Mouse (Mus musculus): ENCODE results near the gene Erc2.

The Erc2 gene

GRCm38 (mm10) chr14:27927369-27927768, 305.1 kb downstream of the Erc2 start:
- in situ Hi-C loops (cut with MseI, MboI), result no loop called here

GRCm38 (mm10) chr14:27933533-27933932, 311.3 kb downstream of the Erc2 start:
- in situ Hi-C loops (cut with MseI, MboI), result no loop called here

- in situ Hi-C loops (cut with MseI, MboI), result no loop called here
Measured at GRCm38 (mm10) chr14:27935714-27936113, 313.5 kb downstream of the Erc2 start.

- in situ Hi-C loops (cut with MseI, MboI), result no loop called here
Measured at GRCm38 (mm10) chr14:27937922-27938321, 315.7 kb downstream of the Erc2 start.

- in situ Hi-C loops (cut with MseI, MboI), result no loop called here
Measured at GRCm38 (mm10) chr14:27945276-27945675, 323.0 kb downstream of the Erc2 start.

GRCm38 (mm10) chr14:27946211-27946610, 324.0 kb downstream of the Erc2 start:
- in situ Hi-C loops (cut with MseI, MboI), result no loop called here

- in situ Hi-C loops (cut with MseI, MboI), result no loop called here
Measured at GRCm38 (mm10) chr14:27948391-27948790, 326.2 kb downstream of the Erc2 start.

GRCm38 (mm10) chr14:27953814-27954213, 331.6 kb downstream of the Erc2 start:
- in situ Hi-C loops (cut with MseI, MboI), result no loop called here

GRCm38 (mm10) chr14:27956801-27957200, 334.6 kb downstream of the Erc2 start:
- in situ Hi-C loops (cut with MseI, MboI), result no loop called here

GRCm38 (mm10) chr14:27973701-27974100, 351.5 kb downstream of the Erc2 start:
- in situ Hi-C loops (cut with MseI, MboI), result no loop called here

GRCm38 (mm10) chr14:27975661-27976060, 353.4 kb downstream of the Erc2 start:
- in situ Hi-C loops (cut with MseI, MboI), result no loop called here

GRCm38 (mm10) chr14:27984758-27985157, 362.5 kb downstream of the Erc2 start:
- in situ Hi-C loops (cut with MseI, MboI), result no loop called here

GRCm38 (mm10) chr14:27985201-27985600, 363.0 kb downstream of the Erc2 start:
- in situ Hi-C loops (cut with MseI, MboI), result no loop called here

GRCm38 (mm10) chr14:27987422-27987821, 365.2 kb downstream of the Erc2 start:
- in situ Hi-C loops (cut with MseI, MboI), result no loop called here

- in situ Hi-C loops (cut with MseI, MboI), result no loop called here
Measured at GRCm38 (mm10) chr14:27998551-27998950, 376.3 kb downstream of the Erc2 start.

- in situ Hi-C loops (cut with MseI, MboI), result no loop called here
Measured at GRCm38 (mm10) chr14:28004023-28004422, 381.8 kb downstream of the Erc2 start.

GRCm38 (mm10) chr14:28010536-28011280, 388.5 kb downstream of the Erc2 start:
- in situ Hi-C loops (cut with MseI, MboI), result no loop called here

GRCm38 (mm10) chr14:28023199-28023598, 401.0 kb downstream of the Erc2 start:
- in situ Hi-C loops (cut with MseI, MboI), result no loop called here

- in situ Hi-C loops (cut with MseI, MboI), result no loop called here
Measured at GRCm38 (mm10) chr14:28030870-28031269, 408.6 kb downstream of the Erc2 start.

GRCm38 (mm10) chr14:28035013-28035412, 412.8 kb downstream of the Erc2 start:
- in situ Hi-C loops (cut with MseI, MboI), result no loop called here

GRCm38 (mm10) chr14:28043095-28043494, 420.9 kb downstream of the Erc2 start:
- in situ Hi-C loops (cut with MseI, MboI), result no loop called here

GRCm38 (mm10) chr14:28051646-28052045, 429.4 kb downstream of the Erc2 start:
- in situ Hi-C loops (cut with MseI, MboI), result no loop called here

- in situ Hi-C loops (cut with MseI, MboI), result no loop called here
Measured at GRCm38 (mm10) chr14:28057159-28057884, 435.1 kb downstream of the Erc2 start.

Measured in mouse trophoblast stem cell (cell line).